Mouse (Mus musculus): ENCODE measurements around the gene Sos1.

DNA sequence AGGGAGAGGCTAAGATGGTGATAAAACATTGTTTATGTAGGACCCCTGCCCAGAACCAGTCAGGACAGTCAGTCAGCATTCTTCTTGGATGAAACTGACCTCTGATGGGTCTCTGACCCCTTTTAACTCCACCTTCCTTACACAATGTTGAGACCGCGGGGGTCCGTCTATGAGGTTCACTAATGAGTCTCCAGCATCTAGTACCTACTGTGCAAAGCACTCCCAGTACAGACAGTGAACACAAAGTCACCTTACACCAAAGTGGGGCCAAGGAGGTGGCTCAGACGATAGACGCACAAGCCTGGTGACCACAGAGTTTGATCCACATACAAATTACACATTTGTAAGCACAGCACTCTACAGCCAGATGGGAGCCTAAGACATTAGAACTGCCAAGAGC lies 20.0 kb downstream of the Sos1 start:
- TF ChIP-seq CTCF (IDR thresholded peaks at IDR 0.05; ENCODE audit: control insufficient read depth, insufficient read depth, insufficient read length) (no peak), MAX (IDR thresholded peaks at IDR 0.05) (no peak), CEBPB (IDR thresholded peaks at IDR 0.05; ENCODE audit: low read depth) (no peak), FOSL1 (IDR thresholded peaks at IDR 0.05; ENCODE audit: insufficient read depth, low read length, poor library complexity, severe bottlenecking) (no peak)
